Mouse (Mus musculus) liver, adult 2 months (tissue): ENCODE measurements around the gene Abraxas1.

Source experiments
- CTCF ChIP-seq: fragments of 200-500 bp; IDR thresholded peaks from 2 replicates; pipeline ENCODE4 v1.5.1; 2011; ENCODE audit warnings: low read depth, low read length, control low read depth
- POLR2A ChIP-seq: fragments of 200-500 bp; IDR thresholded peaks from 2 replicates; pipeline ENCODE4 v1.6.1; 2011; ENCODE audit warnings: low read length, control low read depth; ENCODE audit not compliant: insufficient read depth; ENCODE audit errors: extremely low read depth

DNA sequence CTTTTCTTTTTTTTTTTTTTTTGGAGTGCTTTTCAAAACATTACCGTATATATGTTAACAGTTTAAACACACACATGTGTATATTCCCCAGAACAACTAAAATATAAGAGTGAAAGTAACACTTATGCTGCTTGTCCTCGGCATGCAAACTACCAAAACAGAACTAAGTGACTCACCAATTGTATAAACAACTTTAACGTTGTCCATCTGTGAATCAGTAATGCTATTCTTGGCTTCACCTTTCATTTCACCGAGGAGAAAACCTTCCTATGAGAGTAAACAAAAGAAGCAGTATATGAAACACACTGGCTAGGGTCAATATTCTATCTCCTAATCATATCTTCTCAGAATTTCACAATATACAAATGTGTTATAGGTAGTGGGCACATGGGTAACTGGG lies 2.4 kb downstream of the Abraxas1 start:
- TF ChIP-seq CTCF: no peak
- TF ChIP-seq POLR2A: no peak
